Mouse (Mus musculus) kidney, postnatal 0 days (tissue): Measurements from ENCODE around the gene Gmfb. TPM values are rescaled to one million over a fixed set of nuclear protein-coding genes. Genes with fewer than 3 reads are reported as not detected.

Experiments
- ATAC-seq: fragments of 200-750 bp; cut with Nextera tagmentation; replicated peaks from 2 replicates; pipeline ENCODE4 v1.8.0; 2017; ENCODE audit warnings: low read depth, moderate number of reproducible peaks, moderate TSS enrichment, moderate library complexity; ENCODE audit not compliant: low FRiP score
- DNase-seq: peaks from one replicate; pipeline ENCODE4 v3.0.0-alpha.2; 2016; ENCODE audit warnings: low spot score
- H3K27ac ChIP-seq: fragments of 300-500 bp; sonication (generic); 2 replicates; pipeline ENCODE4 v1.5.1; 2014; ENCODE audit warnings: mild to moderate bottlenecking
- H3K27me3 ChIP-seq: fragments of 300-500 bp; sonication (generic); 2 replicates; pipeline ENCODE4 v1.6.1; 2014; ENCODE audit warnings: low read length, mixed read lengths; ENCODE audit not compliant: insufficient read depth
- H3K36me3 ChIP-seq: fragments of 300-500 bp; sonication (generic); 2 replicates; pipeline ENCODE4 v1.6.1; 2014; ENCODE audit warnings: low read length, mixed read lengths; ENCODE audit not compliant: insufficient read depth
- H3K4me1 ChIP-seq: fragments of 300-500 bp; sonication (generic); replicated peaks from 2 replicates; pipeline ENCODE4 v1.6.1; 2014; ENCODE audit warnings: antibody characterized with exemption, low read length, mixed read lengths; ENCODE audit not compliant: insufficient read depth
- H3K4me2 ChIP-seq: fragments of 300-500 bp; sonication (generic); 2 replicates; pipeline ENCODE4 v1.6.1; 2014; ENCODE audit warnings: mild to moderate bottlenecking, low read length, moderate library complexity, mixed read lengths
- H3K4me3 ChIP-seq: fragments of 300-500 bp; sonication (generic); replicated peaks from 2 replicates; pipeline ENCODE4 v1.5.1; 2014; ENCODE audit warnings: low read depth, low read length
- H3K9ac ChIP-seq: fragments of 300-500 bp; sonication (generic); 2 replicates; pipeline ENCODE4 v1.6.1; 2014; ENCODE audit warnings: low read depth, low read length
- H3K9me3 ChIP-seq: fragments of 300-500 bp; sonication (generic); replicated peaks from 2 replicates; pipeline ENCODE4 v1.6.1; 2016; ENCODE audit warnings: low read length, inconsistent platforms, mixed read lengths
- CTCF ChIP-seq: IDR thresholded peaks from 2 replicates; pipeline ENCODE4 v1.5.1; 2016; ENCODE audit warnings: antibody characterized with exemption, low read depth, mild to moderate bottlenecking, moderate library complexity
- WGBS: fragments of 180-500 bp; shearing (Covaris S2); extraction: QIAGEN DNeasy Blood & Tissue Kit; methylation state at CpG from one replicate; pipeline ENCODE4 v1.1.7; 2014; 5-methylcytosine and 5-hydroxymethylcytosine counted together
- polyA plus RNA-seq: library from polyadenylated mRNA; unstranded; fragments of >200 nt; fragmentation: Nextera tagmentation; extraction: Ambion mirVana; gene quantifications from 2 replicates; pipeline ENCODE4 v1.2.1, GENCODE M21; 2015

Gene Gmfb
- polyA plus RNA-seq, 1 experiment from 2014 or later = 58.3 TPM

DNA sequence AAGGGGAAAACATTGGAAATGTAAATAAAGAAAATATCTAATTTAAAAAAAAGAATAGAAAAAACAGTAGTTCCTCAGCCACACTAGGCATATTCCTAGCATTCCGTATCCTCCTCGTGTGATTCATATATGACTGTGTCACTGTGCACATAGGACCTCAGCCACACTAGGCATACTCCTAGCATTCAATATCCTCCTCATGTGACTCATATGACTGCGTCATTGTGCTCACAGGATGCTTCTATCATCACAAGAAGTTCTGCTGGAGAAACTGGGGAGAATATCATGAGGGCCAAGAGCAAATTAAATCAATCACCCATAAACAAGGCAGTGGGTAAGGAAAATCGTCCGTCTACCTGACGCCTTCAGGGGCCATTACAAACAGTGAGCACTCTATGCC, 31.3 kb downstream of the Gmfb start:
- no peak overlapping the region for H3K4me2 ChIP-seq
- no peak overlapping the region for H3K4me3 ChIP-seq
- peaks cover 7% of the 10 kb centered on the region; the same call in 1 of the 2 replicates for H3K4me1 ChIP-seq
- 83% methylated on average over 6 of the region's 6 CpGs for WGBS
- no peak for TF ChIP-seq CTCF
- no peaks in the 10 kb centered on the region for H3K36me3 ChIP-seq
- H3K27me3 ChIP-seq = no peaks in the 10 kb centered on the region
- H3K9me3 ChIP-seq = no peaks in the 10 kb centered on the region
- ATAC-seq (no peak), DNase-seq (no peak)
- H3K27ac ChIP-seq = no peak overlapping the region
- H3K9ac ChIP-seq = no peak overlapping the region

DNA sequence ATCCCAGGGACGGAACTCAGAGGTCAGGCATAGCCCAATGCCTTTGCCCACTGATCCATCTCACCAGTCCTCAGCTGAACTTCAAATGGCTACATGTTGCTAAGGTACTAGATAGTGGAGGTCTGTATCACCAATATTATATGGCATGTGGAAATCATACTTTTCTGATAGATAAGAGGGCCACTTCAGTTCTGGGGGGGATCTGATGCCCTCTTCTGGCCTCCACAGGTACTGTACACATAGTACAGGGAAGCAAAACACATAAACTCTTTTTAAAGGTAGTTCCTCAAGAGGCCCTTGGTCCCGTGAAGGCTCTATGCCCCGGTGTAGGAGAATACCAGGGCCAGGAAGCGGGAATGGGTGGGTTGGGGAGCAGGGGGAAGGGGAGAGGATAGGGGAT, 31.7 kb downstream of the Gmfb start:
- H3K27ac ChIP-seq = no peak overlapping the region
- no peak overlapping the region for H3K4me2 ChIP-seq
- DNase-seq (peak; percentile 31), ATAC-seq (no peak)
- peak; percentile 55 for TF ChIP-seq CTCF
- no peaks in the 10 kb centered on the region for H3K27me3 ChIP-seq
- H3K4me1 ChIP-seq = peaks cover 7% of the 10 kb centered on the region
- WGBS = 80% methylated on average over 4 of the region's 4 CpGs
- no peaks in the 10 kb centered on the region for H3K36me3 ChIP-seq
- H3K9ac ChIP-seq = no peak overlapping the region
- H3K9me3 ChIP-seq = no peaks in the 10 kb centered on the region
- H3K4me3 ChIP-seq = no peak overlapping the region

DNA sequence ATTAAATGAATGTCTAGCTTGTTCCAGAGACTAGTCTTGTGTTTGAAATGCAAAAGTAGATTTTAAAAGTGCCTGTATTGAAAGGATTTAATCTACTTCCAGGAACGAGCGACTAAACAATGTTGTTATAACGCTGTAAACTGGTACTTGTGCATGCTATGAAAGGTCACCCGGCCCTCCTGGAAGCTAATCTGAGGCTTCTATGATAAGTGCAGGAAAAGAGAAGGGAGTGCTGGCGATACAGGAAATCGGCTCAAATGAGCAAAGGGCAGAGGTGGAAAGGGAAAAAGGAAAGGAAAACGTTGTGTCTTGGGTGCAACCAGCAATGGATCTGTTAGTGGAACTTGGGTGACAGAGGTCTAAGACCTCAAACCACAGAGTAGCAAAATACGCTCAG, 33.5 kb downstream of the Gmfb start:
- H3K36me3 ChIP-seq = peaks cover 3% of the 10 kb centered on the region; the same call in 1 of the 2 replicates
- peak overlapping the region; percentile 88; the same call in 1 of the 2 replicates for H3K4me3 ChIP-seq
- no peak overlapping the region for H3K9ac ChIP-seq
- H3K27me3 ChIP-seq = no peaks in the 10 kb centered on the region
- peak; percentile 14 for DNase-seq
- no peak for TF ChIP-seq CTCF
- H3K9me3 ChIP-seq = no peaks in the 10 kb centered on the region
- H3K4me1 ChIP-seq = peaks cover 7% of the 10 kb centered on the region
- peak overlapping the region; percentile 71 for H3K4me2 ChIP-seq
- WGBS = 18% methylated on average over 8 of the region's 8 CpGs
- peak overlapping the region; percentile 48; the same call in 1 of the 2 replicates for H3K27ac ChIP-seq
- no peak for ATAC-seq

DNA sequence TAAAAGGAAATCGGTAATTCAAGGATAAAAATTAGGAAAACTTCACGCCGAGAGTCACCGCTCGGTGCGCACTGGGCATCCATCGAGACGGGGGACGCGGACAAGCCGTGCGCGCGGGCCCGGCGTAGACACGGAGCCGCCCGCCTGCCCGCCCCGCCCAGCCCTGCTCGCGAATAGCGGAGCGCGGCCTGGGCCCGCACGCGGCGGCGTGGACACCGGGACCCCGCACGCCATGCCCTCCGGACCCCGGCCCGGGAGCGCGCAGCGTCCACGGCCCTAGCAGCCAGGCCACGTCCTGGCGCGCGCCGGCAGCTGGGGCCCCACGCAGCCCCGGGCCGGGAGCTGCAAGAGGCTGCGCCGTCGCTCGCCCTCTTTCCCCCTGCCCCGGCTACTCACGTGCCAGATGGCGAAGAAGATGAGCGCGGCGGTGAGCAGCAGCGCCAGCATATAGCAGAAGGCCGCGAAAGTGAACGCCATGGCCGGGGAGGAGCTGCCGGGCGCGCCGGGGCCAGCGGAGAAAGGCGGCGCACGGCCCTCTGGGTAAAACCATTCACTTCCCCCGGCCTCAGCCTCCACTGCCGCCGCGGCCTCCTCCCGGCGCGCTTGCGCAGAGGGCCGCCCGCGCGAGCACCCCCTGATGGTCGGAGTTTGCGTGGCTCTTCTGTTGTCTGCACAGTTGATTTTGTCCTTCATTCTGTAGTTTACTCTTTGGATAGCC, 34.1 kb downstream of the Gmfb start, which contains the start of gene Cnih1:
Gene Cnih1, minus strand, starts transcription at position 625 of the 718 bp plus-strand sequence.
- H3K36me3 ChIP-seq = peaks cover 3% of the 10 kb centered on the region; the same call in 1 of the 2 replicates
- under 1% methylated on average over 85 of the region's 86 CpGs for WGBS
- peaks cover 7% of the 10 kb centered on the region for H3K4me1 ChIP-seq

DNA sequence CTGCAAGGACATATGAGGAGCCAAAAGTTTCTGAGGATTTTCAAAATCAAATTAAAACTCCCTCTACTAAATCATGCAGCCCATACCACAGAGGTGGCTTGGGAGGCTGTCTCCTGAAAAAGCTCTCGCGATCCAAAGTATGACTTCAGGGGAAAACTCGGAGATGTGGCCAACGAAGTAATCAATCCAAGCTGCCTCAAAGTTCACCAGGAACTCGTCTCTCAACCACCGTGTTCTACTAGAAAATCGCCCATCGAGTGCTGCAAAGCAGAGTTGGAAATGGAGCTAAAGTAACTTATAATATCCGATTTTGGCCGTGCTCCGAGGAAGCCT, 34.6 kb downstream of the Gmfb start:
- Histone ChIP-seq H3K27me3 (no peaks in the 10 kb centered on the region), H3K4me2 (peak overlapping the region; percentile 71), H3K9me3 (no peaks in the 10 kb centered on the region), H3K27ac (peak overlapping the region; percentile 91), H3K4me3 (peak overlapping the region; percentile 88), H3K4me1 (peaks cover 7% of the 10 kb centered on the region), H3K36me3 (peaks cover 3% of the 10 kb centered on the region; the same call in 1 of the 2 replicates), H3K9ac (peak overlapping the region; percentile 89)
- WGBS = under 1% methylated on average over 11 of the region's 11 CpGs
- DNase-seq = no peak
- no peak for TF ChIP-seq CTCF
- ATAC-seq = no peak

More for the DNA sequence above, 34.1 kb downstream of the Gmfb start, which contains the start of gene Cnih1:
- peak; percentile 96 for DNase-seq
- peak within 1 kb of the TSS; percentile 89 for H3K9ac ChIP-seq
- H3K9me3 ChIP-seq = no peaks in the 10 kb centered on the region
- peak; percentile 90 for TF ChIP-seq CTCF
- no peaks in the 10 kb centered on the region for H3K27me3 ChIP-seq
- H3K4me3 ChIP-seq = peak within 1 kb of the TSS; percentile 88
- peak within 1 kb of the TSS; percentile 71 for H3K4me2 ChIP-seq
- ATAC-seq = peak; percentile 94
- peak within 1 kb of the TSS; percentile 91 for H3K27ac ChIP-seq

DNA sequence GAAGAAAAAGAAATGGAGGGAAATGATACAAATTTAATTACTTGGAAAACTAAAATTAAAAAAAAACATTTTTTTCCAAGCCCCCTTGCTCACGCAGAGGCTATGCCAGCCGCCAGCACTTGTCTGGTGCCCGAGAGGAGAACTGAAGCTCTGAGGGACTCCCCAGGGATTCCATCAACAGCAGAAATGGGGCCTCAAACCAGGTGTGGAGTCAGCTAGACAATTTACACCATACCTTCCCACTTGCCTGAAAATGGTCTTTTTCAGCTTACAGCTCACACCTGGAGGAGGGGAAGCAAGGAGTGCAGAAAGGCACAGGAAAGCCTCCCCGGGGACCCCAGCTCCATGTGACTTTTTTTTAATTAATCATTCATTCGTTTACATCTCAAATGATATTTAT, 36.8 kb downstream of the Gmfb start:
- H3K36me3 ChIP-seq = peaks cover 3% of the 10 kb centered on the region; the same call in 1 of the 2 replicates
- 88% methylated on average over 5 of the region's 5 CpGs for WGBS
- no peak overlapping the region for H3K4me2 ChIP-seq
- no peaks in the 10 kb centered on the region for H3K27me3 ChIP-seq
- ATAC-seq (no peak), DNase-seq (no peak)
- no peak overlapping the region for H3K9ac ChIP-seq
- H3K4me1 ChIP-seq = peaks cover 7% of the 10 kb centered on the region
- H3K27ac ChIP-seq = no peak overlapping the region
- no peak overlapping the region for H3K4me3 ChIP-seq
- TF ChIP-seq CTCF = no peak
- no peaks in the 10 kb centered on the region for H3K9me3 ChIP-seq
